ENCODE assay signal across 8 mouse cellular contexts in the genomic region with DNA sequence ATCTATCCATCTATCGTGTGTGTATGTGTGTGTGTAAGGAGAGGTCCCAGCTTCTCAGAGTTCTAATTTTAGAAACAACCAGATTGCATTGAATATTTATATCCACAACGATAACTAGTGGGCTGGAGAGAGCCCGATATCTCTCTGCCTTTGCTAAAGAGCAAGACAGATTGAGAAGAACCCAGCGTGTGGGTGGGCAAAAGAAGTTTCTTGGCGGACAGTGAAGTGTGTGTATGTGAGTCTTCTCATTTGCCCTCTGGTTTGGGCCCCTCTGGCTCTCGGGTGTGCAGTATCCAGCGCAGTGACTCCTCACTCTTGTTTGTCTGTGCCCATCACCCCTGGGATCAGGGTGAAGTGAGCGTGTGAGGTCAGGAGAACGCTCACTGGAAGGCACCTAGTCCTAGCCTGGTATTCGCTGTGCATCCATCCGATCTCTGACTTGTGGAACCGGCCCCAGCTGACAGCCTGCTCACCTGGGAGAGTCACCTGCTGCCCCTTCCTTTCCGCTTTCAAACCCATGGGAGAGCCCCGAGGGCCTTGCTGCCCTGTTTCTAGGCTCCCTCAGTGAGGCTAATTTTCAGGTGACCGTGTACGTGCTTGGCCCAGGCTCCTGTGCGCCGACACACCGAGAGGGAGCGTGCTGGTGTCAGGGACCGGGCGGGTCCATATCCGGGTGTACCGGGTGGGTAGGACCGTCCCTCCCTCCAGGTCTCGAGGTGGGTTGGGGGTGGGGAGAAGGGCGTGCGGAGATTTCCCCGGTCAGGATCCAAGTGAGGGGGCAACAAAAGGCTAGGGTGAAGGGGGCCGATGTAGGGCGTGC. TPM values are rescaled to one million over a fixed set of nuclear protein-coding genes. Genes with fewer than 3 reads are reported as not detected.
DNase-seq lines count a peak whose midpoint lies in the region; ATAC-seq lines count a peak whose summit lies in the region.

No protein-coding gene starts in this region.

- H3K4me3 ChIP-seq in kidney, embryonic 16.5 days (ENCODE audit: low read length), result peak overlapping the region; percentile 78
- peak overlapping the region; percentile 76 for H3K4me3 ChIP-seq in forebrain, embryonic 14.5 days (ENCODE audit: low read depth, low read length)
- H3K4me3 ChIP-seq in midbrain, embryonic 14.5 days (replicated peaks; ENCODE audit: low read depth, low read length), result peak overlapping the region; percentile 71

- WGBS in kidney, embryonic 16.5 days, result 8% methylated on average over 31 of the region's 31 CpGs
- 8% methylated on average over 31 of the region's 31 CpGs for WGBS in forebrain, embryonic 14.5 days
- WGBS in midbrain, embryonic 14.5 days, result 8% methylated on average over 31 of the region's 31 CpGs

- peak overlapping the region; percentile 94 for H3K4me2 ChIP-seq in kidney, embryonic 16.5 days (replicated peaks; ENCODE audit: low read depth, low read length)
- H3K4me2 ChIP-seq in forebrain, embryonic 14.5 days (ENCODE audit: low read length), result peak overlapping the region; percentile 92
- peak overlapping the region; percentile 84 for H3K4me2 ChIP-seq in midbrain, embryonic 14.5 days (ENCODE audit: low read length)

- no peaks in the 10 kb centered on the region for H3K27me3 ChIP-seq in kidney, embryonic 16.5 days (ENCODE audit: insufficient read depth, low read length)
- H3K27me3 ChIP-seq in forebrain, embryonic 14.5 days (replicated peaks; ENCODE audit: control insufficient read depth, insufficient read depth, low read length), result no peaks in the 10 kb centered on the region
- peaks cover 14% of the 10 kb centered on the region; the same call in 1 of the 2 replicates for H3K27me3 ChIP-seq in midbrain, embryonic 14.5 days (ENCODE audit: control insufficient read depth, insufficient read depth, low read length)

- DNase-seq in kidney, adult 9 months, result no peak
- peak; percentile 69 for DNase-seq in cerebellum, adult 11-12 months
- DNase-seq in forebrain, embryonic 14.5 days (ENCODE audit: low spot score), result peak; percentile 38
- peak; percentile 47 to 65 for DNase-seq in left cerebral cortex, adult 18-20 months (ENCODE audit: low spot score in 2 of 2)
- peak; percentile 38 for DNase-seq in midbrain, embryonic 14.5 days
- no peak for DNase-seq in spleen, postnatal 14 days (ENCODE audit: low spot score in 2 of 2)

- H3K4me1 ChIP-seq in kidney, embryonic 16.5 days (ENCODE audit: insufficient read depth, low read length), result peaks cover 21% of the 10 kb centered on the region
- peaks cover 8% of the 10 kb centered on the region; the same call in 1 of the 2 replicates for H3K4me1 ChIP-seq in forebrain, embryonic 14.5 days (ENCODE audit: control insufficient read depth, insufficient read depth, low read length)
- 0 out of 2 replicates have a peak, but pooled peaks cover 3% of the 10 kb centered on the region for H3K4me1 ChIP-seq in midbrain, embryonic 14.5 days (ENCODE audit: control insufficient read depth, insufficient read depth, low read length)

- H3K36me3 ChIP-seq in kidney, embryonic 16.5 days (ENCODE audit: insufficient read depth, low read length), result no peaks in the 10 kb centered on the region
- H3K36me3 ChIP-seq in forebrain, embryonic 14.5 days (ENCODE audit: control insufficient read depth, insufficient read depth, low read length), result no peaks in the 10 kb centered on the region
- H3K36me3 ChIP-seq in midbrain, embryonic 14.5 days (ENCODE audit: control insufficient read depth, insufficient read depth, low read length), result no peaks in the 10 kb centered on the region

- no peaks in the 10 kb centered on the region for H3K9me3 ChIP-seq in kidney, embryonic 16.5 days (ENCODE audit: low read length)
- H3K9me3 ChIP-seq in forebrain, embryonic 14.5 days (replicated peaks; ENCODE audit: control insufficient read depth, low read length), result no peaks in the 10 kb centered on the region
- no peaks in the 10 kb centered on the region for H3K9me3 ChIP-seq in midbrain, embryonic 14.5 days (ENCODE audit: control insufficient read depth, low read length)

- peak; percentile 67 for ATAC-seq in kidney, embryonic 16.5 days (ENCODE audit: low FRiP score, low TSS enrichment)
- peak; percentile 14; the same call in 1 of the 2 replicates for ATAC-seq in forebrain, embryonic 14.5 days
- ATAC-seq in midbrain, embryonic 14.5 days (ENCODE audit: low FRiP score, low TSS enrichment), result no peak; the same call in 1 of the 2 replicates
- ATAC-seq in megakaryocyte-erythroid progenitor cell, adult 5-6 weeks (replicated peaks; ENCODE audit: low FRiP score, low TSS enrichment, poor library complexity, severe bottlenecking), result no peak

- H3K27ac ChIP-seq in kidney, embryonic 16.5 days (ENCODE audit: low read length), result peak overlapping the region; percentile 85
- peak overlapping the region; percentile 48; the same call in 1 of the 2 replicates for H3K27ac ChIP-seq in forebrain, embryonic 14.5 days (ENCODE audit: low read depth, low read length)
- peak overlapping the region; percentile 84 for H3K27ac ChIP-seq in midbrain, embryonic 14.5 days (replicated peaks; ENCODE audit: low read depth, low read length)

- peak overlapping the region; percentile 84 for H3K9ac ChIP-seq in kidney, embryonic 16.5 days (replicated peaks; ENCODE audit: low read length)
- H3K9ac ChIP-seq in forebrain, embryonic 14.5 days (ENCODE audit: low read length), result peak overlapping the region; percentile 80
- H3K9ac ChIP-seq in midbrain, embryonic 14.5 days (replicated peaks; ENCODE audit: low read length), result peak overlapping the region; percentile 85

RNA-seq across cellular contexts. Expression of a gene that starts 0.7 kb away (rescaled TPM):
- polyA plus RNA-seq in kidney, embryonic 16.5 days (2015; fragmentation: Nextera tagmentation; extraction: Ambion mirVana), result 2.8 and 3.1 TPM in 2 replicates
- polyA plus RNA-seq in forebrain, embryonic 14.5 days (2014; fragmentation: Nextera tagmentation; extraction: Ambion mirVana), result 1.4 and 1.7 TPM in 2 replicates
- 10 to 100 TPM; 48.5 to 48.9 TPM for total RNA-seq in left cerebral cortex, adult 18-20 months (2021)
- polyA plus RNA-seq in midbrain, embryonic 14.5 days (2014; fragmentation: Nextera tagmentation; extraction: Ambion mirVana), result 2.0 and 2.3 TPM in 2 replicates
- 0.50 TPM in 1 of 2 replicates, not detected in the other for total RNA-seq in megakaryocyte-erythroid progenitor cell, adult 5-6 weeks (2014; fragmentation: Nextera tagmentation)
- 0.53 and 1.8 TPM in 2 replicates for total RNA-seq in megakaryocyte-erythroid progenitor cell, adult 5-6 weeks (2017)

RNA-seq across cellular contexts. Expression of a gene that starts 4.9 kb away (rescaled TPM):
- polyA plus RNA-seq in kidney, embryonic 16.5 days (2015; fragmentation: Nextera tagmentation; extraction: Ambion mirVana), result 241 and 422 TPM in 2 replicates
- 270 and 313 TPM in 2 replicates for polyA plus RNA-seq in forebrain, embryonic 14.5 days (2014; fragmentation: Nextera tagmentation; extraction: Ambion mirVana)
- 10 to 100 TPM; 31.5 to 43.7 TPM for total RNA-seq in left cerebral cortex, adult 18-20 months (2021)
- 295 and 338 TPM in 2 replicates for polyA plus RNA-seq in midbrain, embryonic 14.5 days (2014; fragmentation: Nextera tagmentation; extraction: Ambion mirVana)
- 295 and 358 TPM in 2 replicates for total RNA-seq in megakaryocyte-erythroid progenitor cell, adult 5-6 weeks (2014; fragmentation: Nextera tagmentation)
- 148 and 204 TPM in 2 replicates for total RNA-seq in megakaryocyte-erythroid progenitor cell, adult 5-6 weeks (2017)

RNA-seq across cellular contexts. Expression of a gene that starts 43.9 kb away (rescaled TPM):
- polyA plus RNA-seq in kidney, embryonic 16.5 days (2015; fragmentation: Nextera tagmentation; extraction: Ambion mirVana), result 20.8 and 22.9 TPM in 2 replicates
- polyA plus RNA-seq in forebrain, embryonic 14.5 days (2014; fragmentation: Nextera tagmentation; extraction: Ambion mirVana), result 10.6 and 14.1 TPM in 2 replicates
- total RNA-seq in left cerebral cortex, adult 18-20 months (2021), result 10 to 100 TPM; 83.6 to 91.5 TPM
- polyA plus RNA-seq in midbrain, embryonic 14.5 days (2014; fragmentation: Nextera tagmentation; extraction: Ambion mirVana), result 14.3 and 15.7 TPM in 2 replicates
- total RNA-seq in megakaryocyte-erythroid progenitor cell, adult 5-6 weeks (2014; fragmentation: Nextera tagmentation), result 19.1 and 21.5 TPM in 2 replicates
- total RNA-seq in megakaryocyte-erythroid progenitor cell, adult 5-6 weeks (2017), result 17.3 and 19.5 TPM in 2 replicates

Comparison
In these comparisons a context has a peak if more than half of its experiments do, and no peak if none do; other contexts are left out.
1. ATAC-seq: peak in kidney, embryonic 16.5 days (single experiment) and forebrain, embryonic 14.5 days (single experiment); none in midbrain, embryonic 14.5 days (single experiment) and megakaryocyte-erythroid progenitor cell, adult 5-6 weeks (single experiment).
2. DNase-seq: peak in cerebellum, adult 11-12 months (single experiment), forebrain, embryonic 14.5 days (single experiment), left cerebral cortex, adult 18-20 months (2 of 2) and midbrain, embryonic 14.5 days (single experiment); none in kidney, adult 9 months (single experiment) and spleen, postnatal 14 days (0 of 2).
3. Peak in every context shown above with its lines, with median percentiles within 50 percentile points of each other: H3K27ac ChIP-seq, H3K4me2 ChIP-seq, H3K4me3 ChIP-seq and H3K9ac ChIP-seq.